Mouse (Mus musculus): ENCODE measurements around the gene Trpm7. TPM values are rescaled to one million over a fixed set of nuclear protein-coding genes. Genes with fewer than 3 reads are reported as not detected.
"Not testable (repeated sequence)": the region's sequence is repeated elsewhere in the genome, so short reads cannot be mapped to it uniquely, and the experiment has no call there.

Trpm7 gene
- polyA plus RNA-seq, 1 experiment from 2014 or later = 54.4 TPM

DNA sequence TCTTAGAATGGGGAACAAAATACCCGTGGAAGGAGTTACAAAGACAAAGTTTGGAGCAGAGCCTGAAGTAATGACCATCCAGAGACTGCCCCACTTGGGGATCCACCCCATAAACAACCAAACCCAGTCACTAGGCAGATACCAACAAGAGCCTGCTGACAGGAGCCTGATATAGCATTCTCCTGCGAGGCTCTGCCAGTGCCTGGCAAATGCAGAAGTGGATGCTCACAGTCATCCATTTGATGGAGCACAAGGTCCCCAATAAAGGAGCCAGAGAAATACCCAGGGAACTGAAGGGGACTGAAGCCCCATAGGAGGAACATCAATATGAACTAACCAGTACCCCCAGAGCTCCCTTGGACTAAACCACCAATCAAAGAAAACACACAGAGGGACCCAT lies 6.7 kb upstream of the Trpm7 start:
- not testable (repeated sequence) for H3K27me3 ChIP-seq; H3K27ac ChIP-seq; H3K4me1 ChIP-seq; H3K9ac ChIP-seq; H3K4me3 ChIP-seq; H3K4me2 ChIP-seq (replicated peaks); H3K36me3 ChIP-seq; H3K9me3 ChIP-seq; ATAC-seq (ENCODE audit: insufficient number of reproducible peaks, insufficient read depth, low FRiP score, low TSS enrichment)
- WGBS = 66% methylated on average over 2 of the region's 2 CpGs

DNA sequence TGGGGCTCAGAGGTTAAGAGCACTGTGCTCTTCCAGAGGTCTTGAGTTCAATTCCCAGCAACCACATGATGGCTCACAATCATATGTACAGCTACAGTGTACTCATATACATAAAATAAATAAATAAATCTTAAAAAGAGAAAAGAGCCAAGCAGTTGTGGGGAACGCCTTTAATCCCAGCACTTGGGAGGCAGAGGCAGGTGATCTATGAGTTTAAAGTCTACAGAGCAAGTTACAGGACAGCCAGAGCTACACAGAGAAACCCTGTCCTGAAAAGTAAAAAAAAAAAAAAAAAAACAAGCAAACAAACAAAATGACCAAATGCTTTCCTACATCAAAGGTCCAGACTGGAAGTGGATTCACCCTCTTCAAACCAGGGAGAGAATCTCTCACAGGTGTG lies 2.0 kb upstream of the Trpm7 start:
- WGBS = 82% methylated on average over 1 of the region's 1 CpGs
- no peak for ATAC-seq (ENCODE audit: insufficient number of reproducible peaks, insufficient read depth, low FRiP score, low TSS enrichment)
- no peak overlapping the region for H3K4me3 ChIP-seq

DNA sequence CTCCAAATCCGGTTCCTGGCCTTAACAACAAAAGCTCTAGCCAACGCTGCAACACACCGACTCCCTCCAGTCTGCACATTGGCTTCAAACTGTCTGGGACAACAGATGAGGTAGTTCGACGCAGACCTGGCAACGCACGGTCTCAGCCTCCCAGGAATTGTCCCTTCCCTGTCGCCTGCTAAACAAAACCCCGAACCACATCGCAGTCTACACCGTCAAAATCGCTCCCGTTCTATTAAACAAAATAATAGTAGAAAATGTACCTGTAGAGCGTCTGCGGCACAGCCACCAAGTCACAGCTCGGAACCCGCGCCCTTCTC lies 554 bp downstream of the Trpm7 start:
- H3K27me3 ChIP-seq = no peaks in the 10 kb centered on the region
- H3K36me3 ChIP-seq = no peaks in the 10 kb centered on the region
- ATAC-seq (ENCODE audit: insufficient number of reproducible peaks, insufficient read depth, low FRiP score, low TSS enrichment) = peak; percentile 58
- H3K9ac ChIP-seq = peak overlapping the region; percentile 96
- peak overlapping the region; percentile 93 for H3K4me3 ChIP-seq
- H3K27ac ChIP-seq = peak overlapping the region; percentile 98
- H3K4me1 ChIP-seq = peaks cover 7% of the 10 kb centered on the region
- H3K9me3 ChIP-seq = no peaks in the 10 kb centered on the region
- H3K4me2 ChIP-seq (replicated peaks) = peak overlapping the region; percentile 55
- WGBS = under 1% methylated on average over 18 of the region's 18 CpGs

More for the DNA sequence above, 2.0 kb upstream of the Trpm7 start:
- Histone ChIP-seq H3K4me1 (peaks cover 7% of the 10 kb centered on the region), H3K27ac (no peak overlapping the region), H3K9me3 (no peaks in the 10 kb centered on the region), H3K9ac (no peak overlapping the region), H3K27me3 (no peaks in the 10 kb centered on the region), H3K36me3 (no peaks in the 10 kb centered on the region), H3K4me2 (replicated peaks) (no peak overlapping the region)

- H3K9me3 ChIP-seq = no peaks in the 10 kb centered on the region
- WGBS = 29% methylated on average over 13 of the region's 13 CpGs
- H3K9ac ChIP-seq = peak overlapping the region; percentile 96
- H3K4me1 ChIP-seq = peaks cover 9% of the 10 kb centered on the region
- peak overlapping the region; percentile 55 for H3K4me2 ChIP-seq (replicated peaks)
- peak overlapping the region; percentile 93 for H3K4me3 ChIP-seq
- H3K27me3 ChIP-seq = no peaks in the 10 kb centered on the region
- H3K36me3 ChIP-seq = no peaks in the 10 kb centered on the region
- no peak for ATAC-seq (ENCODE audit: insufficient number of reproducible peaks, insufficient read depth, low FRiP score, low TSS enrichment)
- peak overlapping the region; percentile 98 for H3K27ac ChIP-seq
These were observed 1.1 kb downstream of the Trpm7 start for GRCm38 (mm10) chr2:126874809-126875515.

- 85% methylated on average over 1 of the region's 1 CpGs for WGBS
These were observed 9.7 kb downstream of the Trpm7 start for GRCm38 (mm10) chr2:126866301-126866700.

DNA sequence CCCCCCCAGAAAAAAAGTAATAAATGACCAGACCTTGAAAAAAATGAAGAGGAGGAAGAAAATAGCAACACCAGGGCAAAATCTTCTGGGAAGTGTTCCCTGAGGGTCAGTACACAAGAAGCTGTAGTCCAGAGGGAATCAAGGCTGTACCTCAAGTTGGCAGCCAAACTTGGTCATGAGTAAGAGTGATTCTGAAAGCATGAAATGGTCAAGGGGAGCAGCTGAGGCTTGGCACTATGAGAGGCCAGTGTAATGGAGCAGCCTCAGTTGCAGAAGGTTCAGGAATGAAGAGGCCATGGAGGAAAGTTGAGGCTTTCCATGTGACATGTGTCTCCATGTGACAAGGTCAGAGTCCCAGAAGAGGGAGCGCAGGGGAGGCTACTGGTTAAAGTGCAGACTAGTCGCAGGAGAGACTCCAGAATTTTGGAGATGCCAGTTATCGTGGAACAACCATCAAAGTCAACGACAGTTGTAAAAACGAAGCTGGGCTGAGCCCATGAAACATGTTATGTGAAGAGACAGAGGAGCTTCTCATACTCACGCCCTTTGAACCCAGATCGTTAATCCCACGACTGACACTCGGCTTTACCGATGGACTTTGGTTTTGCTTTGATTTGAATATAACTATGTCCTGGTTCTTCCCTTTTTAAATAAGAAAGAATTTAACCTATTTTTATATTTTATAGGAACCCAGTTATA lies 10.4 kb downstream of the Trpm7 start:
- Histone ChIP-seq H3K27ac (no peak overlapping the region), H3K4me2 (replicated peaks) (no peak overlapping the region), H3K27me3 (no peaks in the 10 kb centered on the region), H3K4me1 (0 out of 2 replicates have a peak, but pooled peaks cover 2% of the 10 kb centered on the region), H3K9me3 (no peaks in the 10 kb centered on the region), H3K36me3 (no peaks in the 10 kb centered on the region), H3K9ac (no peak overlapping the region), H3K4me3 (no peak overlapping the region)
- no peak for ATAC-seq (ENCODE audit: insufficient number of reproducible peaks, insufficient read depth, low FRiP score, low TSS enrichment)
- 92% methylated on average over 10 of the region's 10 CpGs for WGBS

More at GRCm38 (mm10) chr2:126866301-126866700, 9.7 kb downstream of the Trpm7 start:
- no peak overlapping the region for H3K27ac ChIP-seq
- H3K4me2 ChIP-seq (replicated peaks) = no peak overlapping the region
- no peak overlapping the region for H3K4me3 ChIP-seq
- no peak overlapping the region for H3K9ac ChIP-seq
- no peaks in the 10 kb centered on the region for H3K27me3 ChIP-seq
- H3K36me3 ChIP-seq = no peaks in the 10 kb centered on the region
- no peaks in the 10 kb centered on the region for H3K9me3 ChIP-seq
- H3K4me1 ChIP-seq = 0 out of 2 replicates have a peak, but pooled peaks cover 2% of the 10 kb centered on the region
- no peak for ATAC-seq (ENCODE audit: insufficient number of reproducible peaks, insufficient read depth, low FRiP score, low TSS enrichment)

- Histone ChIP-seq H3K27me3 (no peaks in the 10 kb centered on the region), H3K4me2 (replicated peaks) (no peak overlapping the region), H3K4me1 (no peaks in the 10 kb centered on the region), H3K9me3 (no peaks in the 10 kb centered on the region), H3K4me3 (no peak overlapping the region), H3K27ac (no peak overlapping the region), H3K36me3 (no peaks in the 10 kb centered on the region), H3K9ac (no peak overlapping the region)
- no peak for ATAC-seq (ENCODE audit: insufficient number of reproducible peaks, insufficient read depth, low FRiP score, low TSS enrichment)
- WGBS = 95% methylated on average over 3 of the region's 3 CpGs
These were observed 11.0 kb downstream of the Trpm7 start for GRCm38 (mm10) chr2:126865026-126865425.

DNA sequence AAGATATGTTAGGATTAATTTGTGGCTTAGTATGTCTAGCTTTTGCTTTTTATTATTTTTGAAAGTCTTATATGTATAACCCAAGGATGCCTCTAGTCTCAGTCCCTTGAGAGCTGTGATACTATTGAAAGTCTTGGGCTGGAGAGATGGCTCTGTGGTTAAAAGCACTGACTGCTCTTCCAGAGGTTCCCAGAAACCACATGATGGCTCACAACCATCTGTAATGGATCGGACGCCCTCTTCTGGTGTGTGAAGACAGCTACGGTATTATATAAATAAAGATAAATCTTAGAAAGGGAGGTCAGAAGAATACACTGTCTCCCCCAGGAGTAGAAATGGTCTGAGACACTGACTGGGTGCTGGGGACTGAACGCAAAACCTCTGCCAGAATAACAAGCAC lies 31.3 kb downstream of the Trpm7 start:
- no peak overlapping the region for H3K9ac ChIP-seq
- WGBS = 88% methylated on average over 4 of the region's 4 CpGs
- no peak overlapping the region for H3K4me2 ChIP-seq (replicated peaks)
- H3K4me1 ChIP-seq = no peaks in the 10 kb centered on the region
- no peak overlapping the region for H3K27ac ChIP-seq
- no peaks in the 10 kb centered on the region for H3K27me3 ChIP-seq
- no peak for ATAC-seq (ENCODE audit: insufficient number of reproducible peaks, insufficient read depth, low FRiP score, low TSS enrichment)
- no peaks in the 10 kb centered on the region for H3K9me3 ChIP-seq
- H3K4me3 ChIP-seq = no peak overlapping the region
- peaks cover 41% of the 10 kb centered on the region for H3K36me3 ChIP-seq

DNA sequence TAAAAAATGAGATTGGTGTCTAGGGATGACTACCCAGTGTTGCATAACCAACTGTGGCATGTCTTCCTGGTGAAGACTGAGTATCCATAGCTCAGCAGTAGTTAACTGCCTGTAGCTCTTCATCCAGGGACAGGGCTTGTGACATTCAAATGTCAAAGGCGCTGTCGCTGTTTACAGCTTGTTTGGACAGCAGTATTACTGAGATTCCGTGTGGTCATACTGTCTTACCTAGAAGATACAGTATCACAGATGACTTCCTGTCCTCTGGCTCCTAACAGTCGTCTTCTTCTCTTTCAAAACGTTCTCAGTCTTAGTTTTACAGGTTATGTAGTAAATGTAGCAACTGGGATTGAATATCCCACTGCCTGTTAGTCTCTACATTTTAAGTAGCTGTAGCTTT lies 37.2 kb downstream of the Trpm7 start:
- H3K27me3 ChIP-seq = no peaks in the 10 kb centered on the region
- no peak overlapping the region for H3K4me2 ChIP-seq (replicated peaks)
- H3K4me1 ChIP-seq = no peaks in the 10 kb centered on the region
- peaks cover 59% of the 10 kb centered on the region for H3K36me3 ChIP-seq
- H3K9ac ChIP-seq = no peak overlapping the region
- 92% methylated on average over 5 of the region's 5 CpGs for WGBS
- ATAC-seq (ENCODE audit: insufficient number of reproducible peaks, insufficient read depth, low FRiP score, low TSS enrichment) = no peak
- no peak overlapping the region for H3K4me3 ChIP-seq
- no peaks in the 10 kb centered on the region for H3K9me3 ChIP-seq
- H3K27ac ChIP-seq = no peak overlapping the region

DNA sequence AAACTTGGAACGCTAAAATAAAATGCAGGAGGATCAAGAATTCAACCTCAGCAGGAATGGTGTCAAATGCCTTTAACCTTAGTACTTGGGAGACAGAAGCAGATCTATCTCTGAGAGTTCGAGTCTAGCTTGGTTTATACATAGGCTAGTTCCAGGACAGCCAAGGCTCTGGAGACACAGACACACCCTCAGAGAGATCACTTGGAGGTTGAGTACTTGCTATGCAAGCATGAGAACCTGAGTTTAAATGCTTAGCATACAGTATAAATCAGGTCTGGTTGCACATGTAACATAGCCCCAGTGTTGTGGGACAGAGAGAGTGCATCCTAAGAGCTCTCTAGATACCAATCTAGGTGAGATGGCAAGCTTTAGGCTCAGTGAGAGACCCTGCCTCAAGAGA lies 58.6 kb downstream of the Trpm7 start:
- no peak for ATAC-seq (ENCODE audit: insufficient number of reproducible peaks, insufficient read depth, low FRiP score, low TSS enrichment)
- no peak overlapping the region for H3K4me3 ChIP-seq
- H3K36me3 ChIP-seq = peaks cover 36% of the 10 kb centered on the region
- no peaks in the 10 kb centered on the region for H3K27me3 ChIP-seq
- no peak overlapping the region for H3K9ac ChIP-seq
- no peaks in the 10 kb centered on the region for H3K4me1 ChIP-seq
- WGBS = 83% methylated on average over 2 of the region's 2 CpGs
- no peaks in the 10 kb centered on the region for H3K9me3 ChIP-seq
- no peak overlapping the region for H3K4me2 ChIP-seq (replicated peaks)
- H3K27ac ChIP-seq = no peak overlapping the region

DNA sequence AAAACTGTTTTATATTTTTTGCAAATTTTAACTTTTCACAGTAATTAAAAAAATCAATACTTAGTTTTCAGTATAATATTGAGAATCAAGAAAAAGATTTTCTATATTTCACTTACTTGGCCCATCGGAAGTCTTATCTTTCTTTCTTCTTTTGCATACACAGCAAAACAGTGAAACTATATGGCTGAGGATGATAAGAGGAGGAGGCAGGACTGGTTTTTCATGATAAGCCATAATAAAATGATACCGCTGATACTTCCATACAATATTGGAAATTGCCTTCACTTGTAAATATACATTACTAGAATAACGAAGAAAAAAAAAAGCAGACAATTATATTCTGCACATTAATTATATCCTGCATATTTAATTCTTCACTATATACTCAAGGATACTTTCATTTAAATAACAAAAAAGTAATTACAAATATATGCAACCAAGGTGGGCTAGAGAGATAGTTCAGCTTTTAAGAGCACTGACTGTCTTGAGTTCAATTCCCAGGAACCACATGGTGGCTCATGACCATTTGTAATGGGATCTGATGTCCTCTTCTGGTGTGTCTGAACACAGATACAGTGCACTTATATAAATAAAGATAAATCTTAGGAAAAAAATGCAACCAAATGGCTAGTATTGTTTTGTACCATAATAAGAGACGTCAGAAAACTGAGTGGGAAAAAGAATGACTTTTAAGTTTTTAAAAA lies 59.2 kb downstream of the Trpm7 start:
- 91% methylated on average over 4 of the region's 4 CpGs for WGBS
- Histone ChIP-seq H3K4me1 (no peaks in the 10 kb centered on the region), H3K9ac (no peak overlapping the region), H3K4me2 (replicated peaks) (no peak overlapping the region), H3K4me3 (no peak overlapping the region), H3K27me3 (no peaks in the 10 kb centered on the region), H3K27ac (no peak overlapping the region), H3K36me3 (peaks cover 39% of the 10 kb centered on the region), H3K9me3 (no peaks in the 10 kb centered on the region)
- no peak for ATAC-seq (ENCODE audit: insufficient number of reproducible peaks, insufficient read depth, low FRiP score, low TSS enrichment)

GRCm38 (mm10) chr2:126815822-126816221 lies 60.2 kb downstream of the Trpm7 start:
- peaks cover 41% of the 10 kb centered on the region for H3K36me3 ChIP-seq

More at GRCm38 (mm10) chr2:126815822-126816221, 60.2 kb downstream of the Trpm7 start:
- Histone ChIP-seq H3K27me3 (no peaks in the 10 kb centered on the region), H3K4me3 (no peak overlapping the region), H3K9ac (no peak overlapping the region), H3K4me2 (replicated peaks) (no peak overlapping the region), H3K4me1 (no peaks in the 10 kb centered on the region), H3K27ac (no peak overlapping the region), H3K9me3 (no peaks in the 10 kb centered on the region)
- ATAC-seq (ENCODE audit: insufficient number of reproducible peaks, insufficient read depth, low FRiP score, low TSS enrichment) = no peak
- 33% methylated on average over 1 of the region's 1 CpGs for WGBS

Measured in embryonic facial prominence, embryonic 12.5 days (tissue).